Mouse (Mus musculus): ENCODE data around the gene Sncg. TPM values are rescaled to one million over a fixed set of nuclear protein-coding genes. Genes with fewer than 3 reads are reported as not detected.

Gene Sncg
- total and polyA plus RNA-seq, 3 experiments = 0.27 TPM; not detected in 2

DNA sequence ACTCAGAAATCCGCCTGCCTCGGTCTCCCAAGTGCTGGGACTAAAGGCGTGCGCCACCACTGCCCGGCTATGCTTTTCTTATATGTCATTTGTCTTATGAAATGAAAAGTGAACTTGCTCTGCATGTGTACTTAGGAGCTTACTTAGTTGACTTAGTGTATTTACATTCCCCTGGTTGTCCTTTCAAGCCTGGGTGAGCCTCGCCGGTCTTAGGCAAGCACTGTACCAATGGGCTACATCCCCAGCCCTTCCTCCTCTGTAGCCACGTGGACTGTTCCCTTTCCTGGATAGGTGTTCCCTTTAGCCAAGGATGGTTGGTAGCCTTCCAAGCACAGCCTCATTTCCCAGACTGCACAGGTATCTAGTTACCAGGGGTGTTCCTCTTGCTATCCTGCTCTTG is 25.6 kb downstream of the Sncg start:
- Histone ChIP-seq H3K27me3 (ENCODE audit: insufficient read depth, low read length) (peaks cover 11% of the 10 kb centered on the region), H3K36me3 (replicated peaks) (peaks cover 20% of the 10 kb centered on the region), H3K9me3 (replicated peaks) (no peaks in the 10 kb centered on the region), H3K4me3 (ENCODE audit: low read depth, low read length) (no peak overlapping the region), H3K4me1 (ENCODE audit: insufficient read depth, low read depth, low read length) (peaks cover 4% of the 10 kb centered on the region)
- ATAC-seq (ENCODE audit: extremely low read depth, insufficient number of reproducible peaks, low FRiP score, poor library complexity, severe bottlenecking) = no peak
- TF ChIP-seq GATA1 (IDR thresholded peaks at IDR 0.05; ENCODE audit: borderline replicate concordance, low read length) = no peak
- no peak for TF ChIP-seq TAL1 (conservative IDR thresholded peaks at IDR 0.05; ENCODE audit: low read depth, low read length)
- TF ChIP-seq POLR2AphosphoS5 (IDR thresholded peaks at IDR 0.05; ENCODE audit: insufficient replicate concordance, low read depth, low read length) = no peak
- no peak for TF ChIP-seq CTCF (IDR thresholded peaks at IDR 0.05; ENCODE audit: low read depth, low read length)
- no peak for TF ChIP-seq GATA2 (IDR thresholded peaks at IDR 0.05; ENCODE audit: borderline replicate concordance, low read depth, low read length)
- DNase-seq (ENCODE audit: low spot score) = no peak

DNA sequence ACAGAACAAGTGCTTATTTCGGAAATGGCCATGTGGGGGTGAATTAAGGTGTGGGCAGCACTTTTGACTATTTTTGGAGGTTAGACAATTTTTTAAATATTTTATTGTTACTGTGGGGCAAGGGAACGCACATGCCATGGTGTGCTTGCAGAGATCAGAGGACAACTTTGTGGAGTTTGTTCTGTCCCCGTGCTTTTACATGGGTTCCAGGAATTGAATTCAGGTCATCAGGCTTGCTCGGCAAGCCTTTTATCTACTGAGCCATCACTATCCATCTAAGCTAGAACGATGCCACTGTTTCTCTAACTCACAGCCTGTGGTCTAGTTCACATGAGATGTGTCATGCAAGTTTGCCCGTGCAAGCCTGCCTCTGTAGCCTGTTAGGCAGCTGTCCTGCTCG is 26.3 kb downstream of the Sncg start:
- H3K4me3 ChIP-seq (ENCODE audit: low read depth, low read length) = no peak overlapping the region
- DNase-seq (ENCODE audit: low spot score) = no peak
- peaks cover 7% of the 10 kb centered on the region for H3K4me1 ChIP-seq (ENCODE audit: insufficient read depth, low read depth, low read length)
- peaks cover 4% of the 10 kb centered on the region for H3K27me3 ChIP-seq (ENCODE audit: insufficient read depth, low read length)
- no peak for TF ChIP-seq GATA2 (IDR thresholded peaks at IDR 0.05; ENCODE audit: borderline replicate concordance, low read depth, low read length)
- no peak for TF ChIP-seq TAL1 (conservative IDR thresholded peaks at IDR 0.05; ENCODE audit: low read depth, low read length)
- no peak for TF ChIP-seq POLR2AphosphoS5 (IDR thresholded peaks at IDR 0.05; ENCODE audit: insufficient replicate concordance, low read depth, low read length)
- TF ChIP-seq GATA1 (IDR thresholded peaks at IDR 0.05; ENCODE audit: borderline replicate concordance, low read length) = no peak
- no peak for TF ChIP-seq CTCF (IDR thresholded peaks at IDR 0.05; ENCODE audit: low read depth, low read length)
- H3K36me3 ChIP-seq (replicated peaks) = peaks cover 22% of the 10 kb centered on the region
- no peaks in the 10 kb centered on the region for H3K9me3 ChIP-seq (replicated peaks)
- ATAC-seq (ENCODE audit: extremely low read depth, insufficient number of reproducible peaks, low FRiP score, poor library complexity, severe bottlenecking) = no peak

DNA sequence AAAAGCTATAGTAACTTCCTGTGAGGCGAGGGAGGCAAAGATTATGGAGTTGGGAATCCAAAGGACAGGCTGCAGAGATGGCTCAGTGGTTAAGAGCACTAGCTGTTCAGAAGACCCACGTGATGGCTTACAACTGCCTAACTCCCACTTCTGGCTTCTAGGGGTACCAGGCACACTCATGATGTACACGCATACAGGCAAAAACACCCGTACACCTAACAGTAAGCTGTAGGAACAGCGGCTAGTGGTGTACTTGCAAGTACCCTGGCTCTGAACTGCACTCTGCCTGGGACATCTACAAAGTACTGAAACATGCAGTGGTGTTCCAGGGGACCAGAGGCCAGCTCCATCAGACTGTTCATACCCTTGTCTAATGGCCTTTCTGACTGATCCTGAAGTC is 27.5 kb downstream of the Sncg start:
- Histone ChIP-seq H3K4me1 (ENCODE audit: insufficient read depth, low read depth, low read length) (peaks cover 14% of the 10 kb centered on the region), H3K9me3 (replicated peaks) (no peaks in the 10 kb centered on the region), H3K4me3 (ENCODE audit: low read depth, low read length) (no peak overlapping the region), H3K27me3 (ENCODE audit: insufficient read depth, low read length) (peaks cover 2% of the 10 kb centered on the region; the same call in 1 of the 2 replicates), H3K36me3 (replicated peaks) (peaks cover 30% of the 10 kb centered on the region)
- ATAC-seq (ENCODE audit: extremely low read depth, insufficient number of reproducible peaks, low FRiP score, poor library complexity, severe bottlenecking) (no peak), DNase-seq (ENCODE audit: low spot score) (no peak)
- no peak for TF ChIP-seq GATA2 (IDR thresholded peaks at IDR 0.05; ENCODE audit: borderline replicate concordance, low read depth, low read length)
- TF ChIP-seq CTCF (IDR thresholded peaks at IDR 0.05; ENCODE audit: low read depth, low read length) = no peak
- no peak for TF ChIP-seq GATA1 (IDR thresholded peaks at IDR 0.05; ENCODE audit: borderline replicate concordance, low read length)
- TF ChIP-seq POLR2AphosphoS5 (IDR thresholded peaks at IDR 0.05; ENCODE audit: insufficient replicate concordance, low read depth, low read length) = no peak
- no peak for TF ChIP-seq TAL1 (conservative IDR thresholded peaks at IDR 0.05; ENCODE audit: low read depth, low read length)

DNA sequence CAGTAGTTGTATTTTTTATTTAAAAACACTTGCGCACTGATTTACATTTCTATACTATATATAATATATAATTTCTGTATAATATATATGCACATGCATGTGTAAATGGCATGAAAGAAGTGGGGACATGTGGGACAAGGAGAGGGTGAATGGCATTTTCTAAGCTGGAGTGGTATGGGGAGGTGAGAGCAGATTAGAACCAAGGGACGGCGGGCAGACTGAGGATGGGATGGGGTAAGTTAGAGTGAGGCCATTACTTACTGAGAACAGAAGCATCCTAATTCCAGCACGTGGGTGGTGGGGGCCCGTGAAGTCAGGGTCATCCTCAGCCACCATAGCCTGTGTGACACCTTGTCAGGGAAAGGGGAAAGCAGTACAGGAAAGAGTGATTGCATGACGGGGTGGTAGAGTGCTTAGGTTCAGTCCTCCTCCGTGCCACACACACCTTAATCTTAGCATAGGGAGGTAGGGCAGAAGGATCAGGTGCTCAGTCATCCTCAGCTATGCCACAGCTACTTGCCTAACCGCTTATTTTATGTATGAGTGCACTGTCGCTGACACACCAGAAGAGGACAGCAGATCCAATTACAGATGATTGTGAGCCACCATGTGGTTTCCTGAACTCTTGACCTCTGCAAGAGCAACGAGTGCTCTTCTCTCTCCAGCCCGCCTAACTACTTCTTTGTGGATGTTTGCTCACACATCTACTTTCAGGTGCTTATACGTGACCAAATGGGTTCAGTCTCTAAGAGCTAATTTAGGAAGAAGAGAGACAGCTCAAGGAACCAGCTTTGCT is 28.6 kb downstream of the Sncg start:
- H3K4me3 ChIP-seq (ENCODE audit: low read depth, low read length) = no peak overlapping the region
- H3K4me1 ChIP-seq (ENCODE audit: insufficient read depth, low read depth, low read length) = peaks cover 22% of the 10 kb centered on the region
- ATAC-seq (ENCODE audit: extremely low read depth, insufficient number of reproducible peaks, low FRiP score, poor library complexity, severe bottlenecking) (no peak), DNase-seq (ENCODE audit: low spot score) (no peak)
- H3K9me3 ChIP-seq (replicated peaks) = no peaks in the 10 kb centered on the region
- no peak for TF ChIP-seq CTCF (IDR thresholded peaks at IDR 0.05; ENCODE audit: low read depth, low read length)
- TF ChIP-seq POLR2AphosphoS5 (IDR thresholded peaks at IDR 0.05; ENCODE audit: insufficient replicate concordance, low read depth, low read length) = no peak
- no peak for TF ChIP-seq TAL1 (conservative IDR thresholded peaks at IDR 0.05; ENCODE audit: low read depth, low read length)
- TF ChIP-seq GATA1 (IDR thresholded peaks at IDR 0.05; ENCODE audit: borderline replicate concordance, low read length) = no peak
- no peak for TF ChIP-seq GATA2 (IDR thresholded peaks at IDR 0.05; ENCODE audit: borderline replicate concordance, low read depth, low read length)
- H3K27me3 ChIP-seq (ENCODE audit: insufficient read depth, low read length) = peaks cover 1% of the 10 kb centered on the region; the same call in 1 of the 2 replicates
- peaks cover 39% of the 10 kb centered on the region for H3K36me3 ChIP-seq (replicated peaks)

DNA sequence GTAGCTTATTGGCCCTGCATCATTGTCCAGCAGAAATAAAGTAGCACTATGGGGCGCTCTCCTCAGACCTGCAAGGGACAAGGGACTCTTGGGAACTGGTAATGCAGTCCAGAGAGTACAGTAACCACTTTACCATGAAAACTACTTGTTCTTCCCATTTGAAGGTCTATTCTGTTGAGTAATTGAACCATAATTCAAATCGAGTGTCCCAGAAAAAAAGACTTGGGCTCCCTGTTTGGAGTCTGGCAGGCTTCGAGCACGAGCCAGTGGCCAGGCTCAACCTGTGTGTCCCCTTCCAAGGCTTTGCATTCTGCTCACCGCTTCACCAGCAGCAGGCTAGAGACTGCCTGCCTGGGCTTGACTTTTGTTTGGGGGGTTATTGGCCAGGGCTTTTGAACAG is 30.2 kb downstream of the Sncg start:
- H3K9me3 ChIP-seq (replicated peaks) = no peaks in the 10 kb centered on the region
- no peaks in the 10 kb centered on the region for H3K27me3 ChIP-seq (ENCODE audit: insufficient read depth, low read length)
- no peak overlapping the region for H3K4me3 ChIP-seq (ENCODE audit: low read depth, low read length)
- ATAC-seq (ENCODE audit: extremely low read depth, insufficient number of reproducible peaks, low FRiP score, poor library complexity, severe bottlenecking) (no peak), DNase-seq (ENCODE audit: low spot score) (no peak)
- TF ChIP-seq GATA2 (IDR thresholded peaks at IDR 0.05; ENCODE audit: borderline replicate concordance, low read depth, low read length) (no peak), POLR2AphosphoS5 (IDR thresholded peaks at IDR 0.05; ENCODE audit: insufficient replicate concordance, low read depth, low read length) (no peak), GATA1 (IDR thresholded peaks at IDR 0.05; ENCODE audit: borderline replicate concordance, low read length) (no peak), TAL1 (conservative IDR thresholded peaks at IDR 0.05; ENCODE audit: low read depth, low read length) (no peak), CTCF (IDR thresholded peaks at IDR 0.05; ENCODE audit: low read depth, low read length) (no peak)
- H3K4me1 ChIP-seq (ENCODE audit: insufficient read depth, low read depth, low read length) = peaks cover 22% of the 10 kb centered on the region
- peaks cover 51% of the 10 kb centered on the region for H3K36me3 ChIP-seq (replicated peaks)

DNA sequence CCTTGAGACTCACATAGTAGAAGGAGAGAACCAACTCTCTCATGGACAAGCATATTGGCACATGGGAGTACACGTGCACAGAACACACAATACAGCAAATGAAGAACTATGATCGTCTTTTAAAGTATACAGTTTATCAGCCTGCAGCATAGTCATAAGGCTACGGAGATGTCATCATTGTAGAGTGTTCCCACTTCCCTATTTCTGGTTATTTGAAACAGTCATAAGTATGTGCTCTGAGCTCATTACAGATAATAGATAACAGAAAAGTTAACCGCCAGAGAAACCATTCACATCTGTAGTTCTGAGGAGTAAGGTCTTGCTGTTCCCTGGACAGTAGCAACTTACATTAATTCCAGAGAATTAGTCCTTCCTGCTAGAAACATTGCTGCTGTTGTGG is 31.5 kb downstream of the Sncg start:
- Histone ChIP-seq H3K9me3 (replicated peaks) (no peaks in the 10 kb centered on the region), H3K27me3 (ENCODE audit: insufficient read depth, low read length) (no peaks in the 10 kb centered on the region), H3K36me3 (replicated peaks) (peaks cover 58% of the 10 kb centered on the region), H3K4me1 (ENCODE audit: insufficient read depth, low read depth, low read length) (peaks cover 22% of the 10 kb centered on the region), H3K4me3 (ENCODE audit: low read depth, low read length) (no peak overlapping the region)
- TF ChIP-seq POLR2AphosphoS5 (IDR thresholded peaks at IDR 0.05; ENCODE audit: insufficient replicate concordance, low read depth, low read length) = no peak
- TF ChIP-seq GATA1 (IDR thresholded peaks at IDR 0.05; ENCODE audit: borderline replicate concordance, low read length) = no peak
- TF ChIP-seq CTCF (IDR thresholded peaks at IDR 0.05; ENCODE audit: low read depth, low read length) = no peak
- ATAC-seq (ENCODE audit: extremely low read depth, insufficient number of reproducible peaks, low FRiP score, poor library complexity, severe bottlenecking) = peak; percentile 88
- peak; percentile 33 for DNase-seq (ENCODE audit: low spot score)

All from G1E (cell line).